Mouse (Mus musculus): Measurements from ENCODE around the gene Gas2. TPM values are rescaled to one million over a fixed set of nuclear protein-coding genes. Genes with fewer than 3 reads are reported as not detected.

The Gas2 gene
- polyA plus RNA-seq, 1 experiment from 2014 or later, result 20.6 TPM

GRCm38 (mm10) chr7:51940461-51940860 lies 78.6 kb downstream of the Gas2 start:
- WGBS, result 80% methylated on average over 2 of the region's 2 CpGs
- Histone ChIP-seq H3K9me3 (ENCODE audit: low read depth, low read length) (no peaks in the 10 kb centered on the region), H3K27me3 (ENCODE audit: insufficient read depth, low read length) (no peaks in the 10 kb centered on the region), H3K9ac (no peak overlapping the region), H3K4me1 (ENCODE audit: insufficient read depth) (no peaks in the 10 kb centered on the region), H3K4me2 (no peak overlapping the region), H3K36me3 (ENCODE audit: insufficient read depth) (no peaks in the 10 kb centered on the region), H3K4me3 (ENCODE audit: low read depth, low read length) (no peak overlapping the region), H3K27ac (ENCODE audit: low read depth) (no peak overlapping the region)
- no peak for TF ChIP-seq CTCF (IDR thresholded peaks at IDR 0.05; ENCODE audit: low read depth)
- ATAC-seq (ENCODE audit: insufficient read depth) (no peak), DNase-seq (no peak)

GRCm38 (mm10) chr7:51955424-51956041 lies 93.7 kb downstream of the Gas2 start:
- Histone ChIP-seq H3K4me3 (ENCODE audit: low read depth, low read length) (no peak overlapping the region), H3K9me3 (ENCODE audit: low read depth, low read length) (no peaks in the 10 kb centered on the region), H3K4me1 (ENCODE audit: insufficient read depth) (no peaks in the 10 kb centered on the region), H3K4me2 (no peak overlapping the region), H3K9ac (no peak overlapping the region), H3K27me3 (ENCODE audit: insufficient read depth, low read length) (no peaks in the 10 kb centered on the region), H3K36me3 (ENCODE audit: insufficient read depth) (no peaks in the 10 kb centered on the region), H3K27ac (ENCODE audit: low read depth) (no peak overlapping the region)
- no peak for DNase-seq
- WGBS, result 53% methylated on average over 9 of the region's 9 CpGs
- no peak for ATAC-seq (ENCODE audit: insufficient read depth)
- TF ChIP-seq CTCF (IDR thresholded peaks at IDR 0.05; ENCODE audit: low read depth), result no peak

- Histone ChIP-seq H3K4me2 (no peak overlapping the region), H3K9me3 (ENCODE audit: low read depth, low read length) (no peaks in the 10 kb centered on the region), H3K9ac (no peak overlapping the region), H3K36me3 (ENCODE audit: insufficient read depth) (no peaks in the 10 kb centered on the region), H3K4me3 (ENCODE audit: low read depth, low read length) (no peak overlapping the region), H3K4me1 (ENCODE audit: insufficient read depth) (no peaks in the 10 kb centered on the region), H3K27ac (ENCODE audit: low read depth) (no peak overlapping the region), H3K27me3 (ENCODE audit: insufficient read depth, low read length) (no peaks in the 10 kb centered on the region)
- DNase-seq (no peak), ATAC-seq (ENCODE audit: insufficient read depth) (no peak)
- TF ChIP-seq CTCF (IDR thresholded peaks at IDR 0.05; ENCODE audit: low read depth), result no peak
These were observed 96.0 kb downstream of the Gas2 start for GRCm38 (mm10) chr7:51957766-51958165.

- H3K9me3 ChIP-seq (ENCODE audit: low read depth, low read length), result no peaks in the 10 kb centered on the region
- no peak for TF ChIP-seq CTCF (IDR thresholded peaks at IDR 0.05; ENCODE audit: low read depth)
- H3K36me3 ChIP-seq (ENCODE audit: insufficient read depth), result no peaks in the 10 kb centered on the region
- DNase-seq (peak; percentile 4), ATAC-seq (ENCODE audit: insufficient read depth) (no peak)
- 55% methylated on average over 6 of the region's 6 CpGs for WGBS
- H3K4me3 ChIP-seq (ENCODE audit: low read depth, low read length), result no peak overlapping the region
- H3K4me2 ChIP-seq, result no peak overlapping the region
- H3K4me1 ChIP-seq (ENCODE audit: insufficient read depth), result no peaks in the 10 kb centered on the region
- no peak overlapping the region for H3K9ac ChIP-seq
- H3K27ac ChIP-seq (ENCODE audit: low read depth), result no peak overlapping the region
- H3K27me3 ChIP-seq (ENCODE audit: insufficient read depth, low read length), result no peaks in the 10 kb centered on the region
These were observed 99.0 kb downstream of the Gas2 start for GRCm38 (mm10) chr7:51960698-51961374.

- H3K27me3 ChIP-seq (ENCODE audit: insufficient read depth, low read length), result no peaks in the 10 kb centered on the region
- DNase-seq, result no peak
- no peak overlapping the region for H3K4me3 ChIP-seq (ENCODE audit: low read depth, low read length)
- H3K4me1 ChIP-seq (ENCODE audit: insufficient read depth), result no peaks in the 10 kb centered on the region
- no peak for TF ChIP-seq CTCF (IDR thresholded peaks at IDR 0.05; ENCODE audit: low read depth)
- no peaks in the 10 kb centered on the region for H3K36me3 ChIP-seq (ENCODE audit: insufficient read depth)
- ATAC-seq (ENCODE audit: insufficient read depth), result no peak
- H3K9ac ChIP-seq, result no peak overlapping the region
- 78% methylated on average over 10 of the region's 10 CpGs for WGBS
- no peak overlapping the region for H3K4me2 ChIP-seq
- H3K27ac ChIP-seq (ENCODE audit: low read depth), result no peak overlapping the region
- no peaks in the 10 kb centered on the region for H3K9me3 ChIP-seq (ENCODE audit: low read depth, low read length)
These were observed 100.6 kb downstream of the Gas2 start for GRCm38 (mm10) chr7:51962219-51962952.

- TF ChIP-seq CTCF (IDR thresholded peaks at IDR 0.05; ENCODE audit: low read depth), result no peak
- no peaks in the 10 kb centered on the region for H3K9me3 ChIP-seq (ENCODE audit: low read depth, low read length)
- H3K36me3 ChIP-seq (ENCODE audit: insufficient read depth), result no peaks in the 10 kb centered on the region
- H3K4me1 ChIP-seq (ENCODE audit: insufficient read depth), result no peaks in the 10 kb centered on the region
- H3K27ac ChIP-seq (ENCODE audit: low read depth), result no peak overlapping the region
- no peak overlapping the region for H3K4me3 ChIP-seq (ENCODE audit: low read depth, low read length)
- no peak overlapping the region for H3K4me2 ChIP-seq
- ATAC-seq (ENCODE audit: insufficient read depth), result no peak
- H3K9ac ChIP-seq, result no peak overlapping the region
- H3K27me3 ChIP-seq (ENCODE audit: insufficient read depth, low read length), result no peaks in the 10 kb centered on the region
- WGBS, result 84% methylated on average over 7 of the region's 7 CpGs
- no peak for DNase-seq
These were observed 102.9 kb downstream of the Gas2 start for GRCm38 (mm10) chr7:51964681-51965080.

- H3K27me3 ChIP-seq (ENCODE audit: insufficient read depth, low read length), result no peaks in the 10 kb centered on the region
- TF ChIP-seq CTCF (IDR thresholded peaks at IDR 0.05; ENCODE audit: low read depth), result no peak
- no peak for ATAC-seq (ENCODE audit: insufficient read depth)
- no peak overlapping the region for H3K27ac ChIP-seq (ENCODE audit: low read depth)
- H3K36me3 ChIP-seq (ENCODE audit: insufficient read depth), result no peaks in the 10 kb centered on the region
- H3K4me3 ChIP-seq (ENCODE audit: low read depth, low read length), result no peak overlapping the region
- H3K9me3 ChIP-seq (ENCODE audit: low read depth, low read length), result no peaks in the 10 kb centered on the region
- no peak for DNase-seq
- H3K4me1 ChIP-seq (ENCODE audit: insufficient read depth), result no peaks in the 10 kb centered on the region
- WGBS, result 76% methylated on average over 4 of the region's 4 CpGs
- H3K9ac ChIP-seq, result no peak overlapping the region
- H3K4me2 ChIP-seq, result no peak overlapping the region
These were observed 105.8 kb downstream of the Gas2 start for GRCm38 (mm10) chr7:51967581-51967980.
